Mouse (Mus musculus) gastrocnemius, postnatal 36 days (tissue): ENCODE results near the gene Ddi2. TPM values are rescaled to one million over a fixed set of nuclear protein-coding genes. Genes with fewer than 3 reads are reported as not detected.

Source experiments
- DNase-seq, 2 experiments: peaks; one replicate each; pipeline ENCODE4 v3.0.0; 2022
- intact Hi-C: fragments of 180-260 bp; cut with DNase I; formaldehyde crosslinking; loops from one replicate; pipeline ENCODE4 v1.15.1; 2025
- total RNA-seq, 2 experiments: library from RNA; stranded (reverse); gene quantifications; 2 replicates each; pipeline ENCODE4 v1.2.3; 2021

Gene Ddi2
- total RNA-seq, 2 experiments from 2014 or later, result 38.7 to 50.5 TPM

GRCm38 (mm10) chr4:141632111-141632873 lies 90.9 kb downstream of the Ddi2 start:
- DNase-seq, result no peak
- intact Hi-C loops, result no loop called here

- no peak for DNase-seq
- intact Hi-C loops, result no loop called here
Measured at GRCm38 (mm10) chr4:141631250-141631649, 92.0 kb downstream of the Ddi2 start.

- intact Hi-C loops, result no loop called here
- no peak for DNase-seq
Measured at GRCm38 (mm10) chr4:141630021-141630420, 93.2 kb downstream of the Ddi2 start.

GRCm38 (mm10) chr4:141628661-141629060 lies 94.6 kb downstream of the Ddi2 start:
- DNase-seq, result no peak
- intact Hi-C loops, result no loop called here

Other genes with a start within 250 kb of the Ddi2 start
- 10 to 100 TPM; 17.1 to 21.8 TPM for gene Spen, start 184.8 kb downstream of the Ddi2 start, total RNA-seq
- under 1 TPM; 0.64 to 0.84 TPM for gene Fblim1, start 117.3 kb downstream of the Ddi2 start, total RNA-seq
- gene Tmem82, start 104.8 kb downstream of the Ddi2 start, total RNA-seq, result 1 to 10 TPM in 1 of 2 experiments, under 1 TPM in 1; 0.62 to 1.4 TPM
- gene Slc25a34, start 99.6 kb downstream of the Ddi2 start, total RNA-seq, result 10 to 100 TPM; 10.3 to 26.0 TPM
- gene Plekhm2, start 58.5 kb downstream of the Ddi2 start, total RNA-seq, result 10 to 100 TPM; 23.6 to 30.5 TPM
- gene Rsc1a1, start 37.8 kb downstream of the Ddi2 start, total RNA-seq, result 1 to 10 TPM; 5.2 to 9.3 TPM
- under 1 TPM in 1 of 2 experiments, not detected in 1; 0.23 TPM for gene Agmat, start 23.3 kb upstream of the Ddi2 start, total RNA-seq
- 10 to 100 TPM; 10.7 to 11.1 TPM for gene Dnajc16, start 67.5 kb upstream of the Ddi2 start, total RNA-seq
- gene Casp9, start 70.2 kb upstream of the Ddi2 start, total RNA-seq, result 1 to 10 TPM; 1.9 to 2.2 TPM
- not detected for gene Cela2a, start 102.7 kb upstream of the Ddi2 start, total RNA-seq
- gene Ctrc, start 122.9 kb upstream of the Ddi2 start, total RNA-seq, result not detected
- gene Efhd2, start 151.5 kb upstream of the Ddi2 start, total RNA-seq, result 1 to 10 TPM; 5.8 to 6.4 TPM